Comparison of ENCODE assay signal across 9 mouse cellular contexts in genomic region chr8:11183611-11184031, GRCm38 (mm10).
A peak's percentile ranks its signal among the peaks of the same experiment; 100 is the strongest.
DNase-seq lines count a peak whose midpoint lies in the region; ATAC-seq lines count a peak whose summit lies in the region.
"Had no signal": no experiment of that assay in that cellular context is flagged by ENCODE, and none has a peak within 500 bp of the region (broad histone marks: within the 10 kb centered on the region; RNA-seq: fewer than 3 reads in every experiment).

No protein-coding gene starts in this region.

- H3K27ac ChIP-seq in heart, embryonic 16.5 days (ENCODE audit: low read length) = peak overlapping the region; percentile 96
- H3K27ac ChIP-seq in midbrain, embryonic 11.5 days (ENCODE audit: low read depth, low read length) = no peak overlapping the region
- H3K27ac ChIP-seq: limb, embryonic 12.5 days had no signal

- 11% methylated on average over 9 of the region's 9 CpGs for WGBS in heart, embryonic 16.5 days
- 83% methylated on average over 9 of the region's 9 CpGs for WGBS in midbrain, embryonic 11.5 days

- H3K4me1 ChIP-seq in heart, embryonic 16.5 days (ENCODE audit: control insufficient read depth, insufficient read depth, low read length) = peaks cover 57% of the 10 kb centered on the region
- H3K4me1 ChIP-seq in midbrain, embryonic 11.5 days (ENCODE audit: control insufficient read depth, insufficient read depth, low read length) = peaks cover 5% of the 10 kb centered on the region

- no peaks in the 10 kb centered on the region for H3K9me3 ChIP-seq in heart, embryonic 16.5 days (replicated peaks; ENCODE audit: control insufficient read depth, low read length)
- no peaks in the 10 kb centered on the region for H3K9me3 ChIP-seq in midbrain, embryonic 11.5 days (ENCODE audit: control insufficient read depth, low read length)
- H3K9me3 ChIP-seq: limb, embryonic 12.5 days had no signal

- no peak overlapping the region for H3K4me3 ChIP-seq in heart, embryonic 16.5 days (ENCODE audit: low read length)
- no peak overlapping the region for H3K4me3 ChIP-seq in midbrain, embryonic 11.5 days (ENCODE audit: low read depth, low read length)
- H3K4me3 ChIP-seq: limb, embryonic 12.5 days had no signal

- peak overlapping the region; percentile 53 for H3K9ac ChIP-seq in heart, embryonic 16.5 days (ENCODE audit: low read length)
- H3K9ac ChIP-seq in midbrain, embryonic 11.5 days (ENCODE audit: low read length) = no peak overlapping the region
- H3K9ac ChIP-seq: limb, embryonic 12.5 days had no signal

- H3K27me3 ChIP-seq in heart, embryonic 16.5 days (ENCODE audit: control insufficient read depth, insufficient read depth, low read length) = peaks cover 2% of the 10 kb centered on the region; the same call in 1 of the 2 replicates
- H3K27me3 ChIP-seq in midbrain, embryonic 11.5 days (ENCODE audit: control insufficient read depth, insufficient read depth, low read length) = peaks cover 6% of the 10 kb centered on the region; the same call in 1 of the 2 replicates

- peak; percentile 19 to 30 for DNase-seq in kidney, postnatal 36 days
- DNase-seq in kidney, adult 18-20 months = no peak
- DNase-seq in cerebellum, postnatal 25 days = peak; percentile 67 to 72
- DNase-seq in retina, embryonic 14.5 days (ENCODE audit: low spot score) = peak; percentile 55
- no peak for DNase-seq in midbrain, embryonic 11.5 days (ENCODE audit: low spot score, missing footprints)
- no peak for DNase-seq in neural tube, embryonic 10.5 days (ENCODE audit: extremely low spot score, low spot score)
- no peak for DNase-seq in kidney, adult 9 months

- H3K36me3 ChIP-seq in heart, embryonic 16.5 days (ENCODE audit: control insufficient read depth, insufficient read depth) = no peaks in the 10 kb centered on the region
- H3K36me3 ChIP-seq in midbrain, embryonic 11.5 days (ENCODE audit: control insufficient read depth, insufficient read depth, low read length) = no peaks in the 10 kb centered on the region
- H3K36me3 ChIP-seq: limb, embryonic 12.5 days had no signal

- ATAC-seq in heart, embryonic 16.5 days (replicated peaks; ENCODE audit: extremely low read depth, insufficient read depth, low FRiP score) = peak; percentile 87
- ATAC-seq in midbrain, embryonic 11.5 days (ENCODE audit: low FRiP score) = no peak

- H3K4me2 ChIP-seq in heart, embryonic 16.5 days (ENCODE audit: low read depth, low read length) = no peak overlapping the region
- H3K4me2 ChIP-seq in midbrain, embryonic 11.5 days = no peak overlapping the region
- H3K4me2 ChIP-seq: limb, embryonic 12.5 days had no signal

Comparison
In these comparisons a context has a peak if more than half of its experiments do, and no peak if none do; other contexts are left out.
1. DNase-seq: peak in kidney, postnatal 36 days (2 of 2), cerebellum, postnatal 25 days (2 of 2) and retina, embryonic 14.5 days (single experiment); none in kidney, adult 18-20 months (single experiment), midbrain, embryonic 11.5 days (single experiment), neural tube, embryonic 10.5 days (single experiment) and kidney, adult 9 months (single experiment).